Mouse (Mus musculus) kidney, postnatal 25 days (tissue): ENCODE measurements around the gene Prb1.
"Not testable (repeated sequence)": the region's sequence is repeated elsewhere in the genome, so short reads cannot be mapped to it uniquely, and the experiment has no call there.

ENCODE experiments used
- DNase-seq, 2 experiments: peaks; one replicate each; pipeline ENCODE4 v3.0.0; 2021; ENCODE audit warnings: mixed read lengths in 2 of 2

Gene Prb1

DNA sequence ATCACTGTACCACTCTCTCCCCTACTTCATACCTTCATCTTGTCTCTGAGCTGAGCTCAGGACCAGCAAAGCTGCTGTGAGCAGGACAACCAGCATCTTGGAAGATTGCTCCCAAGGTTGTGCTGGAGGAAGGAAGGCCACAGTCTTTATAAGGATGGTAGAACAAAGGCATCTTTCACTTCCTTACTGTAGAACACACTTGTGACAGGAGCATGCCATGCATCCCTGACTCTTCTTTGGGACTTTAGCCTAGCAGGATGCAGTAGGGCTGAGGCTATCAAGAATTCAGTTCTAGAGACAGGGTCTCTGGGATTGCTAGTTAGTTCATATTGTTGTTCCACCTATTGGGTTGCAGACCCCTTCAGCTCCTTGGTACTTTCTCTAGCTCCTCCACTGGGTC, at the start of gene Prb1:
Gene Prb1, minus strand, starts transcription at position 101 of the 400 bp plus-strand sequence.
- DNase-seq, result not testable (repeated sequence)
